Mouse (Mus musculus): ENCODE data around the gene Pnkd. TPM values are rescaled to one million over a fixed set of nuclear protein-coding genes. Genes with fewer than 3 reads are reported as not detected.
"Not testable (repeated sequence)": the region's sequence is repeated elsewhere in the genome, so short reads cannot be mapped to it uniquely, and the experiment has no call there.

Gene Pnkd
- polyA plus RNA-seq, 1 experiment from 2014 or later: 156 TPM

DNA sequence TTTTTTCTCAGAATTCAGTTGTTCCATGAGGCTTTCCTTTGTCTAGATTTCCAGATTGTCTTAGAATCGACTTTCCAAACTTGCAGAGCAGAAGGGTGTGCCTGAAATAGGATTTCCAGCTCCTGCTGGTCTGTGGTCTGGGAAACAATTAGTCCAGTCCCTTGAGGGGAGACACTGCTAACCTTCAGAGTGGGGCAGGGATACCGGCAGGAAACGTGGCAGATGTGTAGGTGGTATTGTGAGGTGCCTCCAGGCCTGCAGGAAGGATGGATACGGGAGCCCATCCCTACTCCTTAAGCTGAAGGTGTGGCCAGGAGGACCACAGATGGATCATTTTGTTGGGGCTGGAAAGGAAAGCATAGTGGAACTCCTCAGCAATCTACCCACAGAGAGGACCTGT lies 50.3 kb downstream of the Pnkd start:
- Histone ChIP-seq H3K36me3 (no peaks in the 10 kb centered on the region), H3K9me3 (replicated peaks) (no peaks in the 10 kb centered on the region), H3K4me1 (peaks cover 18% of the 10 kb centered on the region), H3K27ac (replicated peaks) (no peak overlapping the region), H3K4me2 (no peak overlapping the region), H3K4me3 (replicated peaks) (no peak overlapping the region), H3K27me3 (replicated peaks) (no peaks in the 10 kb centered on the region), H3K9ac (replicated peaks) (no peak overlapping the region)
- no peak for ATAC-seq (ENCODE audit: low FRiP score)
- 76% methylated on average over 4 of the region's 4 CpGs for WGBS

DNA sequence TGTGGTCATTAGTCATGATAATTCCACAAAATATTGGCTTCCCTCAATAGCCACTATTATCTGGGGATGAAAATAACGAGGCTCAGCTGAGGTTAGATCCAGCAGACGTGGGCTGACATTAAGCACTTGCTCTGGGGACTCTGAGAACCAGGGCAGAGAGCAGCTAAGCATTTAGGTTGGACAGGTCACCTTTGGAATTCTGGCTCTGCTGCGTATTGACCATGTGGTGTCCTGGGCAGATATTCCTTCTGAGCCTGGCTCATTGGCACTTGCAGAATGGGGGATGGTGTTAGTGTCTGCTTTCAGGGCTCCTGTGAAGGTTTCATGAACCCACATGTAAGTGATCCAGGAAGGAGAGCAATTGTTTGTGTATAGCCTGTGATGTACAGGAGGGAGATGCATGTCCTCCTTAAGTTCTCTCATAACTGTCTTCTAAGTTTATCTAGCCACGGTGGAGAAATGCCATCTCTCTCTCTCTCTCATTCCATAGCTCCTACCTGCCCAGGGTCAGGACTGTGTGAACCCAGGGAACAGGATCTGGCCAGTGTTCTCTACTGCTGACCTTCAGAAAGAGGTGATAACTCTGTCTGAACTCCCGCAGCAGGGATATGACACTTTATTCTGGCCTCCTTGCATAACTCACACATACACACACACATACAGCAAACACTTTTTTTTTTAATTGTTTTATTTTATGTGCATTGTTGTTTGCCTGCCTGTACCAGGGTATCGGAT lies 50.9 kb downstream of the Pnkd start:
- no peak for ATAC-seq (ENCODE audit: low FRiP score)
- Histone ChIP-seq H3K27me3 (replicated peaks) (no peaks in the 10 kb centered on the region), H3K4me1 (peaks cover 23% of the 10 kb centered on the region), H3K4me3 (replicated peaks) (no peak overlapping the region), H3K36me3 (no peaks in the 10 kb centered on the region), H3K9me3 (replicated peaks) (no peaks in the 10 kb centered on the region), H3K27ac (replicated peaks) (no peak overlapping the region), H3K9ac (replicated peaks) (no peak overlapping the region), H3K4me2 (no peak overlapping the region)
- WGBS: 78% methylated on average over 6 of the region's 6 CpGs

DNA sequence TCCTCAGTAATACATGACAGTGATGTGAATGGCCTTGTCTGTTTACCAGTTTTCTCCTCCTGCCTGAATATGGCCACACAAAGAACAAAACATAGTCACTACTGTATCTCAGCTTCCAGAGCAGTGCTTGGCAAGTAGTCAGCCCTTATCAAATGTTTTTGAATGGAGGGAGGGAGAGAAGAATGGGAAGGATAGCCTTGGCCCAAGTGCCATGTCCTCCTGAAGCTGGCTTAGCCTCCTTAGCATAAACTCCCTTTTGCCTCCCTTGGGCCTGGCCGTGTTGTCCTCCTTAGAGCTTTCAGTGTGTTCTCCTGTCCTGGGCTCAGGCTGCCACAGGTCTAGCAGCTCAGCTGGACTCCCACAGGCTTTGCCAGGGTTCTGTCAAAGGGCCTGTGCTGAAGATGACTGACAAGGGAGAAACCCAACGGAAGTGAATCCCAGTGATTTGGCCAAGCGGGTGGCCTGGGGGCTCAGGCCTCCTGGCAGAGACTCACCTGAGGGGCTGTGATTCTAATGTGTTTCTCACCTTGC lies 52.6 kb downstream of the Pnkd start:
- Histone ChIP-seq H3K4me2 (no peak overlapping the region), H3K27me3 (replicated peaks) (no peaks in the 10 kb centered on the region), H3K4me1 (peaks cover 17% of the 10 kb centered on the region), H3K4me3 (replicated peaks) (no peak overlapping the region), H3K9ac (replicated peaks) (no peak overlapping the region; the same call in 1 of the 2 replicates), H3K36me3 (no peaks in the 10 kb centered on the region), H3K9me3 (replicated peaks) (no peaks in the 10 kb centered on the region), H3K27ac (replicated peaks) (no peak overlapping the region)
- ATAC-seq (ENCODE audit: low FRiP score): no peak
- 85% methylated on average over 3 of the region's 3 CpGs for WGBS

- WGBS: 83% methylated on average over 4 of the region's 5 CpGs
- ATAC-seq (ENCODE audit: low FRiP score): no peak
- H3K9ac ChIP-seq (replicated peaks): no peak overlapping the region
- no peaks in the 10 kb centered on the region for H3K36me3 ChIP-seq
- H3K4me3 ChIP-seq (replicated peaks): no peak overlapping the region
- H3K27ac ChIP-seq (replicated peaks): no peak overlapping the region
- H3K4me2 ChIP-seq: no peak overlapping the region
- H3K4me1 ChIP-seq: peaks cover 18% of the 10 kb centered on the region
- no peaks in the 10 kb centered on the region for H3K9me3 ChIP-seq (replicated peaks)
- no peaks in the 10 kb centered on the region for H3K27me3 ChIP-seq (replicated peaks)
Observed at GRCm38 (mm10) chr1:74338013-74338412, 53.3 kb downstream of the Pnkd start.

DNA sequence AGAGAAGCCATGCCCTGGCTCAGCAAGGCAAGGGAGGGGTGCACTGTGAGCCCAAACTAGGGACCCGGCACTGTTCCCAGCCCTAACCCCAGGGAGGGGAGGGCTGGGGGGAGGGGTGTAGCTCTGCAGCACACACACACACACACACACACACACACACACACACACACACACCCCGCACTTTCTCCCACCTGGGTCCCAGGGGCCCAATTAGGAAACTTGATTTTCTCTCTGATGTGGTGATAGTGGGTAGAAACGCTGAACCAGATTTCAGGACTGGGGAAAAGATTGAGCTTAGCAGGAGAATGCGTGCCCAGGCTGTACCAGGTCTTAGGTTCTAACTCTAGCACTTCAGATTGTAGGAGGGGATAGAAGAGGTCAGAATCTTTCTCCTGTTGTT lies 53.9 kb downstream of the Pnkd start:
- no peak overlapping the region for H3K9ac ChIP-seq (replicated peaks)
- H3K4me3 ChIP-seq (replicated peaks): no peak overlapping the region
- no peak for ATAC-seq (ENCODE audit: low FRiP score)
- H3K9me3 ChIP-seq (replicated peaks): no peaks in the 10 kb centered on the region
- no peak overlapping the region for H3K27ac ChIP-seq (replicated peaks)
- no peaks in the 10 kb centered on the region for H3K27me3 ChIP-seq (replicated peaks)
- no peak overlapping the region for H3K4me2 ChIP-seq
- WGBS: 74% methylated on average over 4 of the region's 4 CpGs
- H3K36me3 ChIP-seq: no peaks in the 10 kb centered on the region
- H3K4me1 ChIP-seq: peaks cover 16% of the 10 kb centered on the region

- 93% methylated on average over 9 of the region's 9 CpGs for WGBS
- Histone ChIP-seq H3K9me3 (replicated peaks) (no peaks in the 10 kb centered on the region), H3K36me3 (no peaks in the 10 kb centered on the region), H3K27ac (replicated peaks) (no peak overlapping the region), H3K4me1 (peaks cover 21% of the 10 kb centered on the region), H3K9ac (replicated peaks) (no peak overlapping the region), H3K27me3 (replicated peaks) (no peaks in the 10 kb centered on the region), H3K4me2 (no peak overlapping the region), H3K4me3 (replicated peaks) (no peak overlapping the region)
- no peak for ATAC-seq (ENCODE audit: low FRiP score)
Observed at GRCm38 (mm10) chr1:74339917-74340316, 55.2 kb downstream of the Pnkd start.

GRCm38 (mm10) chr1:74340361-74340764 lies 55.6 kb downstream of the Pnkd start:
- H3K36me3 ChIP-seq: no peaks in the 10 kb centered on the region
- H3K4me1 ChIP-seq: peaks cover 21% of the 10 kb centered on the region
- WGBS: 84% methylated on average over 6 of the region's 6 CpGs
- H3K27ac ChIP-seq (replicated peaks): no peak overlapping the region
- H3K9ac ChIP-seq (replicated peaks): no peak overlapping the region
- H3K4me2 ChIP-seq: no peak overlapping the region
- H3K9me3 ChIP-seq (replicated peaks): no peaks in the 10 kb centered on the region
- ATAC-seq (ENCODE audit: low FRiP score): 0 out of 2 replicates have a peak, but pooled peaks have one; percentile 44
- no peak overlapping the region for H3K4me3 ChIP-seq (replicated peaks)
- no peaks in the 10 kb centered on the region for H3K27me3 ChIP-seq (replicated peaks)

GRCm38 (mm10) chr1:74340992-74341391 lies 56.3 kb downstream of the Pnkd start:
- H3K9ac ChIP-seq (replicated peaks); H3K9me3 ChIP-seq (replicated peaks); H3K36me3 ChIP-seq; H3K4me2 ChIP-seq; ATAC-seq (ENCODE audit: low FRiP score); H3K27ac ChIP-seq (replicated peaks); H3K4me3 ChIP-seq (replicated peaks); H3K27me3 ChIP-seq (replicated peaks): not testable (repeated sequence)
- 98% methylated on average over 4 of the region's 4 CpGs for whole genome bisulfite sequencing
- peaks cover 21% of the 10 kb centered on the region for H3K4me1 ChIP-seq

DNA sequence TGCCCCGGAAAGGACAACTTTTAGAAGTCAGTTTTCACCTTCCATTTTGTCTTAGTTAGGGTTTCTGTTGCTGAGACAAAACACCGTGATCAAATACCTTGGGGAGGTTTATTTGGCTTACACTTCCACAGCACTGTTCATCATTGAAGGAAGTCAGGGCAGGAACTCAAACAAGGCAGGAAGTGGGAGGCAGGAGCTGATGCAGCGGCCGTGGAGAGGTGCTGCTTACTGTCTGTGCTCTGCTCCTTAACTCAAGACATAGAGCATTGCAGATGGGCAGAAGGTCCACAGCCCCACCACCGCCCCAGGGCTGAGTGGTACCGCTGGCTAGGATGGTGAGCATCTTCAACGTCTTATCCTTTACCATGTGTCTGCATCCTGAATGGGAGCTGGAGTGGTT lies 57.2 kb downstream of the Pnkd start:
- no peak overlapping the region for H3K4me2 ChIP-seq
- 90% methylated on average over 7 of the region's 7 CpGs for WGBS
- no peaks in the 10 kb centered on the region for H3K36me3 ChIP-seq

GRCm38 (mm10) chr1:74342308-74342707 lies 57.6 kb downstream of the Pnkd start:
- no peak overlapping the region for H3K27ac ChIP-seq (replicated peaks)
- H3K4me3 ChIP-seq (replicated peaks): no peak overlapping the region
- H3K9me3 ChIP-seq (replicated peaks): no peaks in the 10 kb centered on the region
- 0 out of 2 replicates have a peak, but pooled peaks have one; percentile 12 for ATAC-seq (ENCODE audit: low FRiP score)
- H3K36me3 ChIP-seq: no peaks in the 10 kb centered on the region
- peaks cover 21% of the 10 kb centered on the region for H3K4me1 ChIP-seq
- H3K4me2 ChIP-seq: no peak overlapping the region
- no peak overlapping the region for H3K9ac ChIP-seq (replicated peaks)
- no peaks in the 10 kb centered on the region for H3K27me3 ChIP-seq (replicated peaks)
- 100% methylated on average over 1 of the region's 1 CpGs for WGBS

More for the DNA sequence above, 57.2 kb downstream of the Pnkd start:
- Histone ChIP-seq H3K9ac (replicated peaks) (no peak overlapping the region), H3K27me3 (replicated peaks) (no peaks in the 10 kb centered on the region), H3K27ac (replicated peaks) (no peak overlapping the region), H3K9me3 (replicated peaks) (no peaks in the 10 kb centered on the region), H3K4me3 (replicated peaks) (no peak overlapping the region), H3K4me1 (peaks cover 21% of the 10 kb centered on the region)
- no peak for ATAC-seq (ENCODE audit: low FRiP score)

DNA sequence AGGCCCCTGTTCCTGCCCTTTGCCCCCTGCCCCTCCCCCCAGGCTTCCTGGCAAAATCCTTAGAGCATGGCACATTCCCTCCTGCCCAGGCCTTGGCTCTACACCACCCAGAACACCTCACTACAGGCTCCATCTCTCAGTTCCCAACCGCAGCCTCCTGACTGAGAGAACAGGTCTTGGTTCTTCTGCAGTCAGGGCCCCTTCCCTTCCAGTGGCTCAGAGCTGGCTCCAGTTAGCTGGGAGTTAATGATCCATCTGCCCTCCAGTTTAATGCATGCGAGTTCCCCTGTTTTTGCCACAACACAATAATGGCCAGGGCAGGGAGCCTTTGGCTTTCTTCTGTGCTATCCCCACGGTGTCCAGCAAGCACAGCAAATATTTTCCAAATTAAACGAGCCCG lies 58.4 kb downstream of the Pnkd start:
- 41% methylated on average over 5 of the region's 5 CpGs for WGBS

GRCm38 (mm10) chr1:74344163-74344916 lies 59.6 kb downstream of the Pnkd start:
- Histone ChIP-seq H3K4me3 (replicated peaks) (no peak overlapping the region), H3K27ac (replicated peaks) (no peak overlapping the region), H3K4me2 (no peak overlapping the region), H3K9ac (replicated peaks) (no peak overlapping the region), H3K36me3 (peaks cover 6% of the 10 kb centered on the region), H3K4me1 (peaks cover 21% of the 10 kb centered on the region), H3K9me3 (replicated peaks) (no peaks in the 10 kb centered on the region), H3K27me3 (replicated peaks) (no peaks in the 10 kb centered on the region)
- ATAC-seq (ENCODE audit: low FRiP score): no peak
- 74% methylated on average over 11 of the region's 11 CpGs for WGBS

More for the DNA sequence above, 58.4 kb downstream of the Pnkd start:
- Histone ChIP-seq H3K27me3 (replicated peaks) (no peaks in the 10 kb centered on the region), H3K9me3 (replicated peaks) (no peaks in the 10 kb centered on the region), H3K27ac (replicated peaks) (peak overlapping the region; percentile 25; the same call in 1 of the 2 replicates), H3K4me1 (peaks cover 21% of the 10 kb centered on the region), H3K36me3 (0 out of 2 replicates have a peak, but pooled peaks cover 3% of the 10 kb centered on the region), H3K4me3 (replicated peaks) (no peak overlapping the region), H3K9ac (replicated peaks) (no peak overlapping the region), H3K4me2 (no peak overlapping the region)
- ATAC-seq (ENCODE audit: low FRiP score): no peak

All from neural tube, embryonic 15.5 days (tissue).